Mouse (Mus musculus) erythroblast, embryonic 14.5 days (primary cell): ENCODE results near the gene Rcc2.

Experiments
- GATA1 ChIP-seq: IDR thresholded peaks from 2 replicates; pipeline ENCODE4 v1.6.1; 2012; ENCODE audit warnings: low read length, inconsistent platforms, mixed read lengths
- TAL1 ChIP-seq: IDR thresholded peaks from 3 replicates; pipeline ENCODE4 v1.6.1; 2012; ENCODE audit warnings: low read length, inconsistent platforms, mixed read lengths

DNA sequence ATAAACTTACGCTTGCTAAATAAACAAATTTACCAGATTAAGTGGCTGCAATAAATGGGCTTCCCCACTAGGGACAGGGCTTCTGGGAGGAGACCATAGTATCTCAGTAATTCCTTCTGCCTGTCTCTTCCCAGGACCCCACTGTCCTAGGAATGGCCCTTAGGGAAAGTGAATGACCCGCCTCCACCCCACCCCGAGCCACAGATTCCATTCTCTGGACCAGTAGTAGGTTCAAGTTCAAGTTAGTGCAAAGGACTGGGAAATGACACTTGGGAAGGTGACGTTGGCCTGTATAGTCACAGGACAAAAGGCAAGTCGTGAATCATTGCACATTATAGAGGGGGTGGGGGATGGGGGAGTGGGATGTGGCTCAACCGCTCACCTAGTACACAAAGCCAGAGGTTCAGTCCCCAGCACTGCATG lies 15.4 kb upstream of the Rcc2 start:
- TF ChIP-seq GATA1 (no peak), TAL1 (no peak)
